Mouse (Mus musculus): ENCODE results near the gene G530012D18Rik.
"Not testable (repeated sequence)": the region's sequence is repeated elsewhere in the genome, so short reads cannot be mapped to it uniquely, and the experiment has no call there.

- not testable (repeated sequence) for TF ChIP-seq CTCF, EP300 (IDR thresholded peaks at IDR 0.05; ENCODE audit: low read depth)
These were observed 1.9 kb upstream of the G530012D18Rik start for GRCm38 (mm10) chr1:85573554-85573953.

All from liver, embryonic 14.5 days (tissue).